Mouse (Mus musculus): ENCODE data around the gene Hpcal1. TPM values are rescaled to one million over a fixed set of nuclear protein-coding genes. Genes with fewer than 3 reads are reported as not detected.

The Hpcal1 gene
- polyA plus RNA-seq, 1 experiment from 2014 or later: 31.4 TPM

DNA sequence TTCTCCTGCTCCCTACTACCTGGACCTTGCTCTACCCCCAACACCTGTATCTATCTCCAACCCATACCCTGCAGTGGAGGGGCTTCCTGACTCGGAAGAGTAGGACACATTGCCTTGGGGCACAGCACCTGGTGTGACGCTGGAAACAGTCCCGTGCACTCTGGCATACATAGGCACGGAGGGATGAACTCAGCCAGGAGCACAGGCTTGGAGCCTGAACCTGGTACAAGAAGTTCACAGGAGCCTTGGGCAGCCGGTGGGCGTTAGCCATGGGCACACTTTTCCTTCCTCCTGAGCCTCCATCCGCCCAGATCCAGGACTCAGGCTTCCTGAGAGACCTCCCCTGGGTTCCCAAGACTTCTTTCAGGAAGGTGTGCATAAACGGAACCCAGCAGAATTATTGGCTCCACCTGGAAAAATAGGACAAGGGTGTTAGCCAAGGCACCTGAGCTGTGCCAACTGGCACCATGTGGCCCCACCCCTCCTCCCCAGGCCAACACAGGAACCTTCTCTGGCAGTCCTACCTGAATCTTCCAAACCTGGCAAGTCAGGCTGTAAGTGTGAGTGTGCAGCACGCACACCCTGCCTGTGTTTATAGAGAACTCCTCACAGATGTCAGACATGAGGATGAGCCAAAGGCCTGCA is 26.5 kb upstream of the Hpcal1 start:
- Histone ChIP-seq H3K9me3 (replicated peaks) (no peaks in the 10 kb centered on the region), H3K36me3 (ENCODE audit: poor library complexity, severe bottlenecking) (no peaks in the 10 kb centered on the region), H3K9ac (no peak overlapping the region), H3K4me2 (no peak overlapping the region), H3K4me3 (no peak overlapping the region), H3K27me3 (no peaks in the 10 kb centered on the region), H3K4me1 (peaks cover 6% of the 10 kb centered on the region), H3K27ac (no peak overlapping the region)
- WGBS: 86% methylated on average over 9 of the region's 9 CpGs
- no peak for ATAC-seq

DNA sequence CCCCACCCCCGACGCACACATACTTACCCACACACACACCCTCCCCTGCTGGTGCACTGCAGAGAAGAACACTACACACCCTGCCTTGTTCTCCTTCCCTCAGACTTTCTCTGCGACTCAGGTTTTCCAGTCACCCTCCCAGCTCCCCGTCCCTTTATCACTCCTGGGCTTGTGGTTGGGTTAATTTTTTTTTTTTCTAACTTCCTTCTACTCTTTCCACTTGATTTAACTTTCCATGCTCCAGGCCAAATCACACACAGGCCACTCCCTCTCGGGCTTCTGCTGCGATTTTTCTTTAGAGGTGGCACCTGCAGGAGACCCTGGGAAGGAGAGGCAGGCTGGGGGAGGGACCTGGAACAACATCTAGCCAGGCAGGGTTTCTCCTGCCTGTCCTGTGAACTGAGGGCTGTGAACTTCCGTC is 24.7 kb upstream of the Hpcal1 start:
- Histone ChIP-seq H3K27ac (no peak overlapping the region), H3K4me1 (peaks cover 6% of the 10 kb centered on the region), H3K4me2 (no peak overlapping the region), H3K9me3 (replicated peaks) (no peaks in the 10 kb centered on the region), H3K4me3 (no peak overlapping the region), H3K27me3 (no peaks in the 10 kb centered on the region), H3K36me3 (ENCODE audit: poor library complexity, severe bottlenecking) (no peaks in the 10 kb centered on the region), H3K9ac (no peak overlapping the region)
- WGBS: 50% methylated on average over 7 of the region's 7 CpGs
- ATAC-seq: no peak

DNA sequence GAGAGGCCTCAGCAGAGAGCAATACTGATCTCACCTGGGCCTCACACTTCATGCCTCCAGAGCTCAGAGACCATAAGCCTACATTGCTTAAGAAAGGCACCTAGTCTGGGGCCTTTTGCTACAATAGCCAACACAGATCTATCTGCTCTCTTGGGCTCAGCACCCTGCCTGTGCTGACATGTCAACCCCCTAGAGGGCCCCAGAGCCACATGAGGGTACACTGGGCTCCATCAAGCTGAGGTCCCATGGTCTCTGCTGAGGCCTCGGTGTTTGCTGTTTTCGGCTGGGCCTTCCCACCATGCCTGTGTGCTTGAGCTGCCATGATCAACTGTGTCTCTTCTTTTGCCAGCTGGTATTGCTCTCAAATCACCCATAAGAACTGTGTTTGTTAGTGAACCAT is 24.0 kb upstream of the Hpcal1 start:
- ATAC-seq: no peak
- H3K4me3 ChIP-seq: no peak overlapping the region
- no peaks in the 10 kb centered on the region for H3K36me3 ChIP-seq (ENCODE audit: poor library complexity, severe bottlenecking)
- no peaks in the 10 kb centered on the region for H3K9me3 ChIP-seq (replicated peaks)
- H3K4me2 ChIP-seq: no peak overlapping the region
- H3K9ac ChIP-seq: no peak overlapping the region
- WGBS: 87% methylated on average over 2 of the region's 2 CpGs
- no peaks in the 10 kb centered on the region for H3K27me3 ChIP-seq
- H3K27ac ChIP-seq: no peak overlapping the region
- peaks cover 1% of the 10 kb centered on the region for H3K4me1 ChIP-seq

GRCm38 (mm10) chr12:17673729-17674128 is 16.9 kb upstream of the Hpcal1 start:
- no peaks in the 10 kb centered on the region for H3K27me3 ChIP-seq
- H3K4me1 ChIP-seq: no peaks in the 10 kb centered on the region
- H3K27ac ChIP-seq: no peak overlapping the region
- H3K9me3 ChIP-seq (replicated peaks): no peaks in the 10 kb centered on the region
- no peak for ATAC-seq
- no peak overlapping the region for H3K4me2 ChIP-seq
- H3K4me3 ChIP-seq: no peak overlapping the region
- H3K36me3 ChIP-seq (ENCODE audit: poor library complexity, severe bottlenecking): no peaks in the 10 kb centered on the region
- H3K9ac ChIP-seq: no peak overlapping the region
- 65% methylated on average over 7 of the region's 7 CpGs for WGBS

DNA sequence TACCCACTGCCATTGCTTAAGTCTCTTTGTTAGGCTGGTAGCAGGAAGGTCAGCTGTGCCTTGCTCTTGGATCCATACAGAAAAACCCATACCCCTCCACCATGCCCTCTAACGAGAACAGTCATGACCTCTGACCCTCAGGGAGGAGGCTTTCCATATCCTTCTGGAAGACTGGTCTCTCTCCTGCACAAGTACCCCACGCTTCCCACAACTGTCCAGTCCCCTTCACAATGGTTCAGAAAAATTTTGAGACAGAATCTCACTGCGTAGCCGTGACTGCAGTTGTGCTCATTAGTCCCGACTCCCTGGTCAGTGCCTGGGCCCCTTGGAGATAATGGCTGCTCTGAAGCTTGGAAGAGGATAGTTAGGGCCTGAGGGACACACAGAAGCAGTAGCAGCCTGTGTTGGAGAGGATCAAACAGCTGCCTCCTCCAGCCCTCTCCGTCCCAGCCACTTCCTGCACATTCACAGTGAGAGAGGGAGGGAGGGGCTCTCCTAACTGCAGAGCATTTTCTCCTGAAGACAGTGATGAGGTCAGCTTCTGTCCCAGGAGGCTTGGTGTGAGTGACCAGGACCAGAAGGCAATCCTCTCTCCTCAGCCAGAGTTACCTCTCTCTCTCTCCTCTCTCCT is 16.4 kb upstream of the Hpcal1 start:
- no peak overlapping the region for H3K27ac ChIP-seq
- no peaks in the 10 kb centered on the region for H3K36me3 ChIP-seq (ENCODE audit: poor library complexity, severe bottlenecking)
- H3K4me1 ChIP-seq: no peaks in the 10 kb centered on the region
- no peak for ATAC-seq
- 46% methylated on average over 6 of the region's 6 CpGs for WGBS
- H3K9me3 ChIP-seq (replicated peaks): no peaks in the 10 kb centered on the region
- H3K4me2 ChIP-seq: no peak overlapping the region
- H3K27me3 ChIP-seq: no peaks in the 10 kb centered on the region
- H3K9ac ChIP-seq: no peak overlapping the region
- H3K4me3 ChIP-seq: no peak overlapping the region

DNA sequence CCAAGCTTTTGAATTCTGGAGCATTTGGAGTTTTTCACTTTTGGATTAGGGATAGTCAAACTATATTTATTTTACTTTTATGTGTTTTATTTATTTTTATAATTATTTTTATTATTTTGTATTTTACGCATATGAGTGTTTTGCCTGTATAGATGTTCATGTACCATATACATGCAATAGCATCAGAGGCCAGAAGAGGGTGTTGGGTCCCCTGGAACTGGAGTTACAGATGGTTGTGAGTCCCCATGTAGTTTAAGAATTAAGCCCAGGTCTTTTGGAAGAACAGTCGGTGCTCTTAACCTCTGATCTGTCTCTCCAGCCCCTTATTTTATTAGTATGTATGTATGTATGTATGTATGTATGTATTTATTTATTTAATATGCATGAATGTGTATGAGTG is 12.9 kb upstream of the Hpcal1 start:
- H3K9ac ChIP-seq: no peak overlapping the region
- no peak overlapping the region for H3K4me2 ChIP-seq
- no peaks in the 10 kb centered on the region for H3K9me3 ChIP-seq (replicated peaks)
- H3K27me3 ChIP-seq: no peaks in the 10 kb centered on the region
- H3K4me3 ChIP-seq: no peak overlapping the region
- H3K36me3 ChIP-seq (ENCODE audit: poor library complexity, severe bottlenecking): no peaks in the 10 kb centered on the region
- H3K4me1 ChIP-seq: no peaks in the 10 kb centered on the region
- ATAC-seq: no peak
- 82% methylated on average over 2 of the region's 2 CpGs for whole genome bisulfite sequencing
- H3K27ac ChIP-seq: no peak overlapping the region

DNA sequence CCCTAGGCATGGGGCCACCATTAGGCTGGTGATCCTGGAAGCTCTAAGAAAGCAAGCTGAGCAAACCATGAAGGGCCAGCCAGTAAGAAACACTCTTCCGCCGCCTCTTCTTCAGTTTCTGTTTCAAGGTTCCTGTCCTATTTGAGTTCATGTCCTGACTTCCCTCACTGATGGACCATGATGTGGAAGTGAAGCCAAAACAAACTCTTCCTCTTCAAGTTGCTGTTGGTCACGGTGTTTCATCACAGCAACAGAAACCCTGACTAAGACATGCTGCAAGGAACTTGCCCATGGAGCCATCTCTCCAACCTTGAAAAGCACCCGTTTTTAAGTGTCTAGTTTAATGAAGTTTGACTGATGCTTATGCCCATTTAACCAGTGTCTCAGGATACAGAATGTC is 11.1 kb upstream of the Hpcal1 start:
- Histone ChIP-seq H3K9ac (no peak overlapping the region), H3K27ac (no peak overlapping the region), H3K9me3 (replicated peaks) (no peaks in the 10 kb centered on the region), H3K27me3 (no peaks in the 10 kb centered on the region), H3K4me1 (no peaks in the 10 kb centered on the region), H3K4me3 (no peak overlapping the region), H3K4me2 (no peak overlapping the region), H3K36me3 (ENCODE audit: poor library complexity, severe bottlenecking) (no peaks in the 10 kb centered on the region)
- WGBS: 92% methylated on average over 4 of the region's 4 CpGs
- ATAC-seq: no peak

GRCm38 (mm10) chr12:17682161-17682560 is 8.5 kb upstream of the Hpcal1 start:
- H3K4me3 ChIP-seq: no peak overlapping the region
- 92% methylated on average over 2 of the region's 2 CpGs for WGBS
- no peak overlapping the region for H3K4me2 ChIP-seq
- no peak for ATAC-seq
- H3K9ac ChIP-seq: no peak overlapping the region
- H3K4me1 ChIP-seq: no peaks in the 10 kb centered on the region
- H3K27ac ChIP-seq: no peak overlapping the region
- no peaks in the 10 kb centered on the region for H3K27me3 ChIP-seq
- H3K9me3 ChIP-seq (replicated peaks): no peaks in the 10 kb centered on the region
- no peaks in the 10 kb centered on the region for H3K36me3 ChIP-seq (ENCODE audit: poor library complexity, severe bottlenecking)

- 82% methylated on average over 1 of the region's 1 CpGs for WGBS
- Histone ChIP-seq H3K9me3 (replicated peaks) (no peaks in the 10 kb centered on the region), H3K9ac (no peak overlapping the region), H3K27me3 (no peaks in the 10 kb centered on the region), H3K4me3 (no peak overlapping the region), H3K36me3 (ENCODE audit: poor library complexity, severe bottlenecking) (no peaks in the 10 kb centered on the region), H3K4me2 (no peak overlapping the region), H3K4me1 (no peaks in the 10 kb centered on the region), H3K27ac (no peak overlapping the region)
- ATAC-seq: no peak
Observed at GRCm38 (mm10) chr12:17684315-17684714, 6.3 kb upstream of the Hpcal1 start.

DNA sequence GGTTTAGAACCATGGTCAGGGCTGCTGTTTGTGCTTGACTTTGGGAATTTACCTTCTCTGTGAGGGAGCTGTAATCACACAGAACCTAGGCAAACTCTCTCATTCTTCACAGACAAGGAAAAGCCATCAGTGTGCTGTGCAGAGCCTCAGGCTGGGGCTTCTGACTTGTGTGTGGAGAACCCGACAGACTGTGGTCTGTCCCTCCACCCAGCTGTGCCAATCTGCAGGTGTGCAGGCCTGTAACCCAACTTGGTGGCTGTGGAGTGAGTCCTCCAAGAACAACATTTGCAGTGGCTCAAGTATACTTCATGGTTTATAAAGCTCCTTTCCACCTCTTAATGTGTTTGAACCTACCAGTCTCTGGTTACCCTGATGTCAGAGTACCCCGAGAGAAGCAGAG is 4.5 kb upstream of the Hpcal1 start:
- Histone ChIP-seq H3K27me3 (no peaks in the 10 kb centered on the region), H3K27ac (no peak overlapping the region), H3K9ac (no peak overlapping the region), H3K36me3 (ENCODE audit: poor library complexity, severe bottlenecking) (no peaks in the 10 kb centered on the region), H3K9me3 (replicated peaks) (no peaks in the 10 kb centered on the region), H3K4me3 (no peak overlapping the region), H3K4me2 (no peak overlapping the region), H3K4me1 (no peaks in the 10 kb centered on the region; the same call in 1 of the 2 replicates)
- no peak for ATAC-seq
- WGBS: 90% methylated on average over 2 of the region's 2 CpGs

DNA sequence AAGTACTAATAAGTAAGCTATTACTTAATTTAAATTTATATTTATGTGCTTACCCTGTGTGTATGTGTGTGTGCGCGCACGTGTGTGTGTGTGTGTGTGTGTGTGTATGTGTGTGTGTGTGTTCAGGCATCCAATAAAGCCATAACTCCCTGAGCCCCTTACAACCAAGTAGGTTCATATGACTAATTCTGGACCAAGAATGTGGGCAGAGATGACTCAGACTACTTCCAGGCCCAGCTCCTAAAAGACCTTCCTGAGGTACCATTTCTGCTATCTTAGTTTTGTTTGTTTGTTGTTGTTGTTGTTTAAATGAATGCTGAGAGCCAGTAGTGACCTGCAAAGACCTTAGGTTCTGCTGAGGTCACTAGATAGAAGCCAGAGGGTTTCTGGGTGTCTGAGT is 1.7 kb upstream of the Hpcal1 start:
- Histone ChIP-seq H3K27me3 (no peaks in the 10 kb centered on the region), H3K4me3 (no peak overlapping the region), H3K4me2 (no peak overlapping the region), H3K36me3 (ENCODE audit: poor library complexity, severe bottlenecking) (no peaks in the 10 kb centered on the region), H3K27ac (no peak overlapping the region), H3K9me3 (replicated peaks) (no peaks in the 10 kb centered on the region), H3K4me1 (peaks cover 28% of the 10 kb centered on the region), H3K9ac (no peak overlapping the region)
- ATAC-seq: no peak
- 97% methylated on average over 3 of the region's 3 CpGs for WGBS

- Histone ChIP-seq H3K9ac (peak overlapping the region; percentile 84), H3K9me3 (replicated peaks) (no peaks in the 10 kb centered on the region), H3K27ac (no peak overlapping the region), H3K4me1 (peaks cover 39% of the 10 kb centered on the region), H3K4me3 (peak overlapping the region; percentile 76), H3K36me3 (ENCODE audit: poor library complexity, severe bottlenecking) (no peaks in the 10 kb centered on the region), H3K4me2 (peak overlapping the region; percentile 93), H3K27me3 (no peaks in the 10 kb centered on the region)
- ATAC-seq: peak; percentile 54; the same call in 1 of the 2 replicates
- 13% methylated on average over 19 of the region's 20 CpGs for WGBS
Observed at GRCm38 (mm10) chr12:17689931-17690563, 609 bp upstream of the Hpcal1 start.

Data from forebrain, embryonic 13.5 days (tissue).